Mouse (Mus musculus): Measurements from ENCODE around the gene Noxa1.
A peak's percentile ranks its signal among the peaks of the same experiment; 100 is the strongest.

Gene Noxa1

GRCm38 (mm10) chr2:25098005-25098615 lies 3.2 kb upstream of the Noxa1 start:
- no peak for DNase-seq

GRCm38 (mm10) chr2:25094785-25095108 lies 202 bp downstream of the Noxa1 start:
- DNase-seq: no peak

- DNase-seq: no peak
These were observed 6.3 kb downstream of the Noxa1 start for GRCm38 (mm10) chr2:25088636-25089035.

GRCm38 (mm10) chr2:25087842-25088241 lies 7.1 kb downstream of the Noxa1 start:
- DNase-seq: no peak

GRCm38 (mm10) chr2:25085571-25085970 lies 9.4 kb downstream of the Noxa1 start:
- no peak for DNase-seq

- DNase-seq: no peak
These were observed 11.3 kb downstream of the Noxa1 start for GRCm38 (mm10) chr2:25083697-25084096.

GRCm38 (mm10) chr2:25080076-25080475 lies 14.9 kb downstream of the Noxa1 start, which contains the start of gene Entpd8:
Gene Entpd8, plus strand, starts transcription at chr2:25080304.
- no peak for DNase-seq

GRCm38 (mm10) chr2:25078967-25079366 lies 16.0 kb downstream of the Noxa1 start:
- peak; percentile 26 for DNase-seq

GRCm38 (mm10) chr2:25075506-25075905 lies 19.4 kb downstream of the Noxa1 start:
- DNase-seq: no peak

GRCm38 (mm10) chr2:25072398-25072797 lies 22.6 kb downstream of the Noxa1 start:
- DNase-seq: peak; percentile 20

GRCm38 (mm10) chr2:25069537-25069936 lies 25.4 kb downstream of the Noxa1 start:
- DNase-seq: no peak

GRCm38 (mm10) chr2:25066552-25066951 lies 28.4 kb downstream of the Noxa1 start:
- DNase-seq: no peak

GRCm38 (mm10) chr2:25065537-25065936 lies 29.4 kb downstream of the Noxa1 start:
- no peak for DNase-seq

GRCm38 (mm10) chr2:25064285-25064684 lies 30.7 kb downstream of the Noxa1 start:
- no peak for DNase-seq

- DNase-seq: no peak
These were observed 31.4 kb downstream of the Noxa1 start for GRCm38 (mm10) chr2:25063523-25063922.

GRCm38 (mm10) chr2:25058926-25059325 lies 36.0 kb downstream of the Noxa1 start:
- no peak for DNase-seq

- DNase-seq: no peak
These were observed 39.4 kb downstream of the Noxa1 start for GRCm38 (mm10) chr2:25055409-25056155.

GRCm38 (mm10) chr2:25055068-25055405 lies 39.9 kb downstream of the Noxa1 start:
- no peak for DNase-seq

- DNase-seq: peak; percentile 93
These were observed 40.5 kb downstream of the Noxa1 start, which contains the start of gene Nsmf for GRCm38 (mm10) chr2:25054221-25055067. Gene Nsmf, plus strand, starts transcription at chr2:25054355.

GRCm38 (mm10) chr2:25053101-25053500 lies 41.8 kb downstream of the Noxa1 start:
- DNase-seq: no peak

- no peak for DNase-seq
These were observed 43.5 kb downstream of the Noxa1 start for GRCm38 (mm10) chr2:25051450-25051849.

GRCm38 (mm10) chr2:25050921-25051320 lies 44.0 kb downstream of the Noxa1 start:
- no peak for DNase-seq

- no peak for DNase-seq
These were observed 54.9 kb downstream of the Noxa1 start for GRCm38 (mm10) chr2:25040089-25040488.

Measured in lung, postnatal 36 days (tissue).